Mouse (Mus musculus): ENCODE results near the gene Fbxo31.

- TF ChIP-seq POLR2A (IDR thresholded peaks at IDR 0.05; ENCODE audit: low read depth, low read length) = no peak
- no peak for TF ChIP-seq CTCF (conservative IDR thresholded peaks at IDR 0.05; ENCODE audit: insufficient read depth, insufficient read length, low read depth, low read length)
Measured at GRCm38 (mm10) chr8:121584730-121585129, 6.1 kb upstream of the Fbxo31 start.
